Comparison of ENCODE assay signal across 17 mouse cellular contexts in the genomic region with DNA sequence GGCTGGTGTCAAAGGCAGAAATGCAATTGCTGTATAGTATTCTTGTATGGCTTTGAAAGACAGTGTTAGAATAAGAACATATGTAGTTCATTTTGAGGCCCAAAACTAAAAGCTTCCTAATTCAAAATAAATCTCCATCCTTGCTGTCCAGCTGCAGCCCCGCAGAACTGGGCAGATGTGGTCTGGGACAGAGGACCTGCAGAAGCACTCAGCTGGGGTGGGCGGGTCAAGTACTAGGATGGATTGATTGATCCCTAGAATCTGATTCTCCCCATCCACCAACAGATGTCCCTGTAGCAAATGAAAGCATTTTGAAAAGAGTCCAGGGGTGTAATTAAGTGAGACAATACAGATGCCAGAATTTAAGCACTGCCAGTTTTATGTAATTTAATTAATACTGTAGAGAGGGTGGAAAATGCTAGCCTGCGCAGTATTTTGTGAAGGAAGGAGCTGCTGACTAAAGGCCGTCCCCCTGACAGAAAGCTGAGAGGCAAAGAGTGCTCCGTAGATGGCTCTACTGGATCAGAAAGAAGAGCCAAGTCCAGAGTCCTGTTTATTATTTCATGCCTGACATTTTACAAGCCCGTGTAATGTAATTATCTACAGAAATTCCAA. TPM values are rescaled to one million over a fixed set of nuclear protein-coding genes. Genes with fewer than 3 reads are reported as not detected.
DNase-seq lines count a peak whose midpoint lies in the region; ATAC-seq and TF ChIP-seq lines count a peak whose summit lies in the region.
"Had no signal": no experiment of that assay in that cellular context is flagged by ENCODE, and none has a peak within 500 bp of the region (broad histone marks: within the 10 kb centered on the region; RNA-seq: fewer than 3 reads in every experiment).

No protein-coding gene starts in this region.

- DNase-seq in hindbrain, postnatal 0 days (ENCODE audit: low spot score), result peak; percentile 45
- DNase-seq in hindbrain, embryonic 14.5 days (ENCODE audit: low spot score), result no peak
- no peak for DNase-seq in lung, adult 18-20 months
- DNase-seq in frontal cortex, adult 2 months (ENCODE audit: extremely low spot score in 1 of 2, low spot score in 1 of 2), result no peak
- DNase-seq: adrenal gland, adult 2 months; cerebellum, postnatal 25 days; heart, postnatal 4 days; thymus, postnatal 36 days had no signal

- no peak for TF ChIP-seq POLR2A in olfactory bulb, adult 2 months (IDR thresholded peaks at IDR 0.05; ENCODE audit: insufficient read depth, low read depth, low read length)

- H3K4me2 ChIP-seq in hindbrain, postnatal 0 days (ENCODE audit: low read depth, low read length), result no peak overlapping the region
- no peak overlapping the region for H3K4me2 ChIP-seq in hindbrain, embryonic 14.5 days (replicated peaks)
- H3K4me2 ChIP-seq in lung, embryonic 16.5 days (ENCODE audit: low read depth, low read length), result no peak overlapping the region
- no peak overlapping the region for H3K4me2 ChIP-seq in forebrain, embryonic 16.5 days (ENCODE audit: low read length)
- H3K4me2 ChIP-seq: embryonic facial prominence, embryonic 13.5 days; heart, embryonic 11.5 days; stomach, embryonic 15.5 days had no signal

- H3K4me3 ChIP-seq in hindbrain, postnatal 0 days (ENCODE audit: low read length), result no peak overlapping the region
- H3K4me3 ChIP-seq in hindbrain, embryonic 14.5 days (replicated peaks; ENCODE audit: low read length), result no peak overlapping the region
- H3K4me3 ChIP-seq in lung, embryonic 16.5 days (ENCODE audit: low read length), result no peak overlapping the region
- H3K4me3 ChIP-seq in forebrain, embryonic 16.5 days (replicated peaks; ENCODE audit: low read length), result no peak overlapping the region
- H3K4me3 ChIP-seq in olfactory bulb, adult 2 months (ENCODE audit: insufficient read depth, low read depth, low read length), result no peak overlapping the region
- H3K4me3 ChIP-seq: embryonic facial prominence, embryonic 13.5 days; stomach, embryonic 15.5 days had no signal

- H3K4me1 ChIP-seq in hindbrain, postnatal 0 days (ENCODE audit: insufficient read depth, low read length), result no peaks in the 10 kb centered on the region
- 0 out of 2 replicates have a peak, but pooled peaks cover 6% of the 10 kb centered on the region for H3K4me1 ChIP-seq in hindbrain, embryonic 14.5 days (replicated peaks; ENCODE audit: control insufficient read depth, insufficient read depth, low read length)
- no peaks in the 10 kb centered on the region for H3K4me1 ChIP-seq in lung, embryonic 16.5 days (replicated peaks; ENCODE audit: control insufficient read depth, insufficient read depth, low read length)
- peaks cover 3% of the 10 kb centered on the region; the same call in 1 of the 2 replicates for H3K4me1 ChIP-seq in forebrain, embryonic 16.5 days (replicated peaks; ENCODE audit: control insufficient read depth, insufficient read depth, low read length)
- peaks cover 9% of the 10 kb centered on the region for H3K4me1 ChIP-seq in olfactory bulb, adult 2 months (ENCODE audit: control insufficient read depth, insufficient read depth, low read length)
- H3K4me1 ChIP-seq: stomach, embryonic 15.5 days had no signal

- no peak overlapping the region for H3K9ac ChIP-seq in hindbrain, postnatal 0 days (replicated peaks; ENCODE audit: low read length)
- H3K9ac ChIP-seq in hindbrain, embryonic 14.5 days, result no peak overlapping the region
- no peak overlapping the region for H3K9ac ChIP-seq in lung, embryonic 16.5 days (ENCODE audit: low read length)
- no peak overlapping the region for H3K9ac ChIP-seq in forebrain, embryonic 16.5 days (replicated peaks; ENCODE audit: low read depth, low read length)
- H3K9ac ChIP-seq: embryonic facial prominence, embryonic 13.5 days; stomach, embryonic 15.5 days had no signal

- no peaks in the 10 kb centered on the region for H3K9me3 ChIP-seq in hindbrain, postnatal 0 days (ENCODE audit: low read length)
- no peaks in the 10 kb centered on the region for H3K9me3 ChIP-seq in hindbrain, embryonic 14.5 days (ENCODE audit: control insufficient read depth, low read length)
- no peaks in the 10 kb centered on the region for H3K9me3 ChIP-seq in lung, embryonic 16.5 days (ENCODE audit: control insufficient read depth, low read length)
- H3K9me3 ChIP-seq in forebrain, embryonic 16.5 days (ENCODE audit: control insufficient read depth, low read length), result no peaks in the 10 kb centered on the region
- H3K9me3 ChIP-seq: embryonic facial prominence, embryonic 13.5 days; stomach, embryonic 15.5 days had no signal

- TF ChIP-seq CTCF in hindbrain, postnatal 0 days (IDR thresholded peaks at IDR 0.05; ENCODE audit: low read depth), result no peak
- TF ChIP-seq CTCF in olfactory bulb, adult 2 months (IDR thresholded peaks at IDR 0.05; ENCODE audit: insufficient read depth, low read depth, low read length), result no peak

- ATAC-seq in hindbrain, postnatal 0 days, result peak; percentile 43; the same call in 1 of the 2 replicates
- ATAC-seq in hindbrain, embryonic 14.5 days (ENCODE audit: low FRiP score), result no peak
- peak; percentile 71 for ATAC-seq in lung, embryonic 16.5 days (ENCODE audit: low read depth)
- ATAC-seq in forebrain, embryonic 16.5 days, result peak; percentile 85

- no peaks in the 10 kb centered on the region for H3K27me3 ChIP-seq in hindbrain, postnatal 0 days (ENCODE audit: insufficient read depth, low read length)
- H3K27me3 ChIP-seq in hindbrain, embryonic 14.5 days (ENCODE audit: control insufficient read depth, insufficient read depth, low read length), result no peaks in the 10 kb centered on the region
- no peaks in the 10 kb centered on the region for H3K27me3 ChIP-seq in lung, embryonic 16.5 days (ENCODE audit: control insufficient read depth, insufficient read depth, low read depth, low read length)
- H3K27me3 ChIP-seq in forebrain, embryonic 16.5 days (replicated peaks; ENCODE audit: control insufficient read depth, insufficient read depth, low read length), result no peaks in the 10 kb centered on the region
- H3K27me3 ChIP-seq: CH12.LX; embryonic facial prominence, embryonic 13.5 days; stomach, embryonic 15.5 days had no signal

- 0 out of 2 replicates have a peak overlapping the region, but pooled peaks have one; percentile 1 for H3K27ac ChIP-seq in hindbrain, postnatal 0 days
- H3K27ac ChIP-seq in hindbrain, embryonic 14.5 days, result no peak overlapping the region; the same call in 1 of the 2 replicates
- no peak overlapping the region for H3K27ac ChIP-seq in lung, embryonic 16.5 days (ENCODE audit: low read length)
- peak overlapping the region; percentile 54; the same call in 1 of the 2 replicates for H3K27ac ChIP-seq in forebrain, embryonic 16.5 days (ENCODE audit: low read length)
- H3K27ac ChIP-seq in olfactory bulb, adult 2 months (ENCODE audit: insufficient read depth, low read depth, low read length), result peak overlapping the region; percentile 89
- H3K27ac ChIP-seq: embryonic facial prominence, embryonic 13.5 days; stomach, embryonic 15.5 days had no signal

- H3K36me3 ChIP-seq in hindbrain, postnatal 0 days (ENCODE audit: insufficient read depth, low read length), result no peaks in the 10 kb centered on the region
- H3K36me3 ChIP-seq in hindbrain, embryonic 14.5 days (replicated peaks; ENCODE audit: control insufficient read depth, insufficient read depth), result no peaks in the 10 kb centered on the region
- H3K36me3 ChIP-seq in lung, embryonic 16.5 days (ENCODE audit: control insufficient read depth, insufficient read depth, low read length), result no peaks in the 10 kb centered on the region
- no peaks in the 10 kb centered on the region for H3K36me3 ChIP-seq in forebrain, embryonic 16.5 days (ENCODE audit: control insufficient read depth, insufficient read depth)
- H3K36me3 ChIP-seq: embryonic facial prominence, embryonic 13.5 days; stomach, embryonic 15.5 days had no signal

- WGBS in hindbrain, postnatal 0 days, result 44% methylated on average over 6 of the region's 6 CpGs
- WGBS in hindbrain, embryonic 14.5 days, result 51% methylated on average over 6 of the region's 6 CpGs
- 53% methylated on average over 6 of the region's 6 CpGs for WGBS in lung, embryonic 16.5 days
- 46% methylated on average over 6 of the region's 6 CpGs for WGBS in forebrain, embryonic 16.5 days
- WGBS in olfactory bulb, adult 2 months, result 20% methylated on average over 6 of the region's 6 CpGs

RNA-seq across cellular contexts. Expression of a gene that starts 5.8 kb away (rescaled TPM):
- total RNA-seq in hindbrain, postnatal 0 days (2014; rRNA removed), result not detected in 2 replicates
- polyA plus RNA-seq in hindbrain, postnatal 0 days (2015; fragmentation: Nextera tagmentation; extraction: Ambion mirVana), result not detected in 2 replicates
- not detected in 2 replicates for polyA plus RNA-seq in hindbrain, embryonic 14.5 days (2014; fragmentation: Nextera tagmentation; extraction: Ambion mirVana)
- polyA plus RNA-seq in lung, embryonic 16.5 days (2015; fragmentation: Nextera tagmentation; extraction: Ambion mirVana), result not detected in 2 replicates
- not detected in 2 replicates for polyA plus RNA-seq in forebrain, embryonic 16.5 days (2015; fragmentation: Nextera tagmentation; extraction: Ambion mirVana)
- polyA plus RNA-seq in olfactory bulb, adult 2 months (2012; ENCODE audit: insufficient read depth, insufficient read length, low replicate concordance, missing spikeins), result not detected in 2 replicates
- polyA plus RNA-seq in frontal cortex, adult 2 months (2012; rRNA removed), result not detected in 2 replicates
- total RNA-seq: adrenal gland, adult 2 months; CH12.LX; heart, postnatal 4 days had no signal
- polyA plus RNA-seq: adrenal gland, adult 2 months; embryonic facial prominence, embryonic 13.5 days; heart, embryonic 11.5 days; kidney, embryonic 14.5 days; limb, embryonic 14.5 days; stomach, embryonic 15.5 days had no signal

Comparison
In these comparisons a context has a peak if more than half of its experiments do, and no peak if none do; other contexts are left out.
1. H3K27ac ChIP-seq: peak in hindbrain, postnatal 0 days (single experiment), forebrain, embryonic 16.5 days (single experiment) and olfactory bulb, adult 2 months (single experiment); none in hindbrain, embryonic 14.5 days (single experiment) and lung, embryonic 16.5 days (single experiment).